Mouse (Mus musculus) embryonic fibroblast, embryonic 13.5 days (primary cell): ENCODE data around the gene Atp10a. TPM values are rescaled to one million over a fixed set of nuclear protein-coding genes. Genes with fewer than 3 reads are reported as not detected.

ENCODE experiments used
- H3K27ac ChIP-seq: 2 replicates; pipeline ENCODE4 v1.5.1; 2012; ENCODE audit warnings: low read length, control low read depth, inconsistent platforms; ENCODE audit not compliant: insufficient read depth
- H3K4me1 ChIP-seq: 2 replicates; pipeline ENCODE4 v1.6.1; 2011; ENCODE audit warnings: low read length; ENCODE audit not compliant: control insufficient read depth, insufficient read depth
- H3K4me3 ChIP-seq: 2 replicates; pipeline ENCODE4 v1.5.1; 2011; ENCODE audit warnings: mild to moderate bottlenecking, control low read depth, low read length; ENCODE audit not compliant: insufficient read depth
- CTCF ChIP-seq: IDR thresholded peaks from 2 replicates; pipeline ENCODE4 v1.5.1; 2011; ENCODE audit warnings: mild to moderate bottlenecking, control low read depth, low read length, moderate library complexity, borderline replicate concordance; ENCODE audit not compliant: insufficient read depth
- POLR2A ChIP-seq: IDR thresholded peaks from 2 replicates; pipeline ENCODE4 v1.6.1; 2011; ENCODE audit warnings: low read depth, mild to moderate bottlenecking, control low read depth, low read length, moderate library complexity
- polyA plus RNA-seq: library from polyadenylated mRNA; stranded (reverse); fragments of >200 nt; gene quantifications from 2 replicates; pipeline ENCODE4 v1.2.4, GENCODE M21; 2011; ENCODE audit warnings: low read depth; ENCODE audit not compliant: missing spikeins, insufficient read length

Gene Atp10a
- polyA plus RNA-seq, 1 experiment: 17.2 TPM

- H3K27ac ChIP-seq: peak overlapping the region; percentile 71
- peaks cover 2% of the 10 kb centered on the region; the same call in 1 of the 2 replicates for H3K4me1 ChIP-seq
- TF ChIP-seq CTCF (no peak), POLR2A (no peak)
- peak overlapping the region; percentile 60 for H3K4me3 ChIP-seq
These were observed 2.9 kb downstream of the Atp10a start for GRCm38 (mm10) chr7:58658790-58659405.

- Histone ChIP-seq H3K27ac (no peak overlapping the region), H3K4me1 (peaks cover 2% of the 10 kb centered on the region; the same call in 1 of the 2 replicates), H3K4me3 (peak overlapping the region; percentile 60)
- no peak for TF ChIP-seq CTCF
- TF ChIP-seq POLR2A: no peak
These were observed 4.1 kb downstream of the Atp10a start for GRCm38 (mm10) chr7:58660046-58660445.

GRCm38 (mm10) chr7:58660665-58661064 lies 4.7 kb downstream of the Atp10a start:
- Histone ChIP-seq H3K27ac (no peak overlapping the region), H3K4me3 (no peak overlapping the region), H3K4me1 (peaks cover 2% of the 10 kb centered on the region; the same call in 1 of the 2 replicates)
- no peak for TF ChIP-seq CTCF
- no peak for TF ChIP-seq POLR2A

- Histone ChIP-seq H3K27ac (no peak overlapping the region), H3K4me3 (no peak overlapping the region), H3K4me1 (peaks cover 2% of the 10 kb centered on the region; the same call in 1 of the 2 replicates)
- TF ChIP-seq POLR2A: no peak
- TF ChIP-seq CTCF: no peak
These were observed 5.1 kb downstream of the Atp10a start for GRCm38 (mm10) chr7:58661076-58661475.

- H3K4me1 ChIP-seq: no peaks in the 10 kb centered on the region
These were observed 12.7 kb downstream of the Atp10a start for GRCm38 (mm10) chr7:58668617-58669016.

GRCm38 (mm10) chr7:58676075-58676474 lies 20.1 kb downstream of the Atp10a start:
- no peak overlapping the region for H3K4me3 ChIP-seq
- H3K4me1 ChIP-seq: peaks cover 5% of the 10 kb centered on the region; the same call in 1 of the 2 replicates
- H3K27ac ChIP-seq: peak overlapping the region; percentile 92
- TF ChIP-seq CTCF (no peak), POLR2A (no peak)

More at GRCm38 (mm10) chr7:58668617-58669016, 12.7 kb downstream of the Atp10a start:
- Histone ChIP-seq H3K4me3 (no peak overlapping the region), H3K27ac (no peak overlapping the region)
- TF ChIP-seq POLR2A (no peak), CTCF (no peak)

- Histone ChIP-seq H3K27ac (peak overlapping the region; percentile 92), H3K4me1 (peaks cover 5% of the 10 kb centered on the region; the same call in 1 of the 2 replicates), H3K4me3 (no peak overlapping the region)
- TF ChIP-seq CTCF: no peak
- no peak for TF ChIP-seq POLR2A
These were observed 21.3 kb downstream of the Atp10a start for GRCm38 (mm10) chr7:58677111-58677805.

GRCm38 (mm10) chr7:58685967-58686366 lies 30.0 kb downstream of the Atp10a start:
- no peak for TF ChIP-seq POLR2A
- TF ChIP-seq CTCF: no peak
- H3K4me3 ChIP-seq: no peak overlapping the region
- no peak overlapping the region for H3K27ac ChIP-seq
- H3K4me1 ChIP-seq: peaks cover 14% of the 10 kb centered on the region

GRCm38 (mm10) chr7:58686573-58686972 lies 30.6 kb downstream of the Atp10a start:
- TF ChIP-seq CTCF: no peak
- no peak for TF ChIP-seq POLR2A
- Histone ChIP-seq H3K4me1 (peaks cover 18% of the 10 kb centered on the region), H3K4me3 (no peak overlapping the region)

GRCm38 (mm10) chr7:58686997-58687396 lies 31.0 kb downstream of the Atp10a start:
- H3K27ac ChIP-seq: no peak overlapping the region
- no peak overlapping the region for H3K4me3 ChIP-seq
- TF ChIP-seq POLR2A (no peak), CTCF (no peak)
- peaks cover 22% of the 10 kb centered on the region for H3K4me1 ChIP-seq

More at GRCm38 (mm10) chr7:58686573-58686972, 30.6 kb downstream of the Atp10a start:
- H3K27ac ChIP-seq: no peak overlapping the region
